Mouse (Mus musculus): Measurements from ENCODE around the gene Nfkbie.

GRCm38 (mm10) chr17:45595736-45596390 is 40.4 kb downstream of the Nfkbie start:
- no peak for TF ChIP-seq CTCF (IDR thresholded peaks at IDR 0.05; ENCODE audit: borderline replicate concordance, insufficient read depth, low read length)
- TF ChIP-seq POLR2A (IDR thresholded peaks at IDR 0.05; ENCODE audit: low read depth, low read length) = no peak

Measured in embryonic fibroblast, embryonic 13.5 days (primary cell).